Mouse (Mus musculus): ENCODE results near the gene Hoxa5.

Gene Hoxa5

DNA sequence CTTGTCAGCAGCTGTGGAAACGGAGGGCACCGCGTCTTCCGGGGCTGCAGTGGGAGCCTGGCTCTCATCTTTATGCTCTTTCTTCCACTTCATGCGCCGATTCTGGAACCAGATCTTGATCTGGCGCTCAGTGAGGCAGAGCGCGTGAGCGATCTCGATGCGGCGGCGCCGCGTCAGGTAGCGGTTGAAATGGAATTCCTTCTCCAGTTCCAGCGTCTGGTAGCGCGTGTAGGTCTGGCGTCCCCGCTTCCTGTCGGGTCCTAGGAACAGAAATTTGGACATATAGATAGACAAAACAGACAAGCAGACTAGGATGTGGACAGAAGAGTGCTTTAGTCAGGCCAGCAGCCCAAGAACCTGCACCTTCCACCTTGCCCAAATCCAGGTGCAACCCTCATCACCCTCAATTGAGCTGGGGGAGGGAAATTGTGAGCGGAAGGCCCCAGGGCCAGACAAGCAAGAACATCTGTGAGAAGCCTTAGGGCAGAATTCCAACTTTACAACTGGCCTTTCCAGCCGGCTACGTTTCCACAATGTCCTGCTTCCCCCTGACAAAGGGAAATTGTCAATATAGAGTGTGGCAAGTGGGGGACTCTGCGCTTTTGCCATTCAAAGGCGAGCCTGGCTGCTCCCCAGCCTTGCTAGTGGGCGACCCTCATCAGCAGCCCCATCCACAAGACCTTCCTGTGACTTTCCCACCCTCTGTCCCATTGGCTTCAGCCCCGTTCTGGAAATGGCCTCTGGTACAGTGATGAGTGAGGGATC, 11.6 kb upstream of the Hoxa5 start:
- DNase-seq (ENCODE audit: low read depth, low spot score), result no peak

DNA sequence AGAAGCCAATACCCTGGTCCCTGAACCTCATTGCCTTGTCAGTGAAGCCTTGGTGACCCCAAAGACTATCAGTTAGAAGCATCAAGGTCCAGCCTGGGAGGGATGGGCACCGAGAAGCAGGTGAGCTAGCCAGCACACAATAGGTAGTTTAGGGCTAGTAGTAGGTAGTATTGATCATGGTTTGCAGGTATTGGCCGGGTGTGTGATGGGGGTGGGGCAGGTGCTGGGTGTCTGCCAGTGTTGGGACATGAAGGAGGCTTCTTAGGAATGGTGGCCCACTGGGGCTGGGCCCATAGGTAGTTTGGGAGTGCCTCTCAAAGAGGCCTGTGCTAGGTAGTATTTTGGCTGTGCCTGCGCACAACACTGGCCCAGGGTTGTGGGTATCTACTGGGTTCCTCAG, 10.7 kb upstream of the Hoxa5 start:
- DNase-seq (ENCODE audit: low read depth, low spot score), result no peak

DNA sequence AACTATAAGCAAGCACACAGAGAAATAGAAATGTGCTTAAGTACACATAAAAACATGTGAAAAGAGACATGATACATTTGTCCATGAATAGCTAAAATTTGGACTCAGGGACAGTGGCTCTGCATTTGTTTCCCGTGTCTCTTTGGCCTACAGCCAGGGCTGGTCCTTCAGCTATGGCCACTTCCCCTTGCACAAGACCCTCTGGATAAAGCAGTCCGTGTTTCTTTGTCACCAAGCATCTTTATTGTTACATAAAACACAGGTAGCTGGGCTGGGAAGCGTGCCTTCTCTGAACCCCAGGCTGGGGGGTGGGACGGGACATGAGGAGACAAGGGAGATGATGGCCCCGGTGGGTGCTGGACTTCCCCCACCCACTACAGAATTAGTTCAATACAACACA, 9.9 kb upstream of the Hoxa5 start:
- peak; percentile 35 for DNase-seq (ENCODE audit: low read depth, low spot score)

DNA sequence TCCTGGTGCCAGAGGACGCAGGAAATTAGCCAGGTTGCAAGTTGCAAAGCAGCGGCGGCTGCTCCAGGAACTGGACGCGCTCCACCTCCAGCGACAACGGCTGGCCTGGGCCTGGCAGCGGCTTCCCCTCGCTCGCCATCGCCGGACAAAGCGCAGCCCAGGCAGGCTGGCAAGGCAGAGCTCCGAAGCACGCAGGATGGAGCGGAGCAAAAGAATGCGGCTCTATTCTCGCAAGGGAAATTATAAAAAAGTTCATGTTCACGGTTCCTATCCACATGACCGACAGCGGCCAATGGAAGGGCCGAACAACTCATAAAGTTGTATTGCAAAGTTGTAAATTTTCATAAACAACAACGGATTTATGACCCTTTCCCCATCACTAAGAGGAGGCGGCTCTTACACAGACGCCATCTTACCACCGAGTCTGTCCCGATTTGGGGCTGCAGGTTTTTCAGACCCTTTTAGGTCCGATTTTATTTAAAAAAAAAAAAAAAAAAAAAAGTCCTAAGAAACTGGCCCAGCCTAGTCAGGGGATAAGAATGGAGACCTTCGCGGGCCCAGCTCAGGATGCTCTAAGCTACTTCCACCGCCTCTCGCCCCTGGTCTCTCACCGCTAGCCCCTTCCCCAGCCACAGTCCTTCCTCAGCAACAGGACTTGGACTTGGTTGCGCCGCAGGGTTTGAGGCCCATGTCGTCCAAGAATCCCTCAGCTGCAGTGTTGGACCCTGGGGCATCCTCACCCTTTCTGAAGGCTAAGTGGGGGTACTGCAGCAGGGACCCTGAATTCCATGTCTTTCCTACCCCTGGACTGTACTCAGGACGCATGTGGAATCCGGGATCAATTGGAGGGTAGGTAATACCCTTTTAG, 9.0 kb upstream of the Hoxa5 start, which contains the start of the genes Hoxa3 and Gm28308:
Hoxa3 (minus strand) TSS at position 218 of the 868 bp plus-strand sequence.
Gm28308 (minus strand) TSS at position 221 of the 868 bp plus-strand sequence.
- DNase-seq (ENCODE audit: low read depth, low spot score), result peak; percentile 94

DNA sequence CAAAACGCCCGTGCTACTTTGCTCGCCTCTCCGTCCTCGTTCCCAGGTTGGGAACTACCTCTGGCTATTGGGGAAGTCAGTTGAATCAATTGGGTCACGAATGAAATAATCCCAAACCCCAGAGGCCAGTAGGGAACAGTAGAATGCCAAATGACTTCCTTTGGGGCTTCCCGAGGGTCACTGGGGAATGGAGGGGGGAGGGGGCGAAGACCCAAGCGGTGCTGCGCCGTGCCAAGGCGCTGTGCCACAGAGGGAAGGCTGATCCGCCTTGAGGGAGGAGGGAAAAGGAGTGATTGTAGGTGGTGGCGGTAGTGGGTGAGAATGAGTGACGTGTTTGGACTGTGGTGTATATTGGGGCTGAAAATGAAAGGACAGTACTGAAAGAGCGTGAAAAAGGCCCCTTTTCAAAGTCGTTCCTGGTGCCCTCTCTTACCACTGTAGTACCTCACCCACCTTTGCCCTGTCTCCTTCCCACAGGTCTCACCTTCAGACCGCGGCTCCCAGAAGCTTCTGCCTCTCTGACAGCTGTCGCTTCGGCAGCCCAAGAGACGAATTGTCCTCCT, 8.2 kb upstream of the Hoxa5 start:
- DNase-seq (ENCODE audit: low read depth, low spot score), result peak; percentile 80

DNA sequence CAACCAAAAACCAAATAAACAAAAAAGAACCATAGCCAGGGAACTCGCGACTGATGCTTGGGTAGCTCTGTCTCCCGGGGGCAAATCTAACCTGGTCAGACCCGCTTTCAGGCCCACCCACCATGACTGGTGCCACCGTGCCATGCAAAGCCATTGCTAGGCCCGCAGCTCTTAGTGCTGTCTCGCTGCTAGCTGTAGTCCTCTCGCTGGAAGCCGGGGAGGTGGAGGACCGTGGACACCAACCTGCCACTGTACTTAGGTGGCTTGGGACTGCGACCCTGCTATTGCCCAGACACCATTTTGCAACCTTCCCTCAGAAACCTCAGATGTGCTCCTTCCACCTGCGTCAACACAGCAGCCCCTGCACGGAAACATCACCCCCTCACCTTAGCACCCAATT, 7.6 kb upstream of the Hoxa5 start:
- peak; percentile 54 for DNase-seq (ENCODE audit: low read depth, low spot score)

DNA sequence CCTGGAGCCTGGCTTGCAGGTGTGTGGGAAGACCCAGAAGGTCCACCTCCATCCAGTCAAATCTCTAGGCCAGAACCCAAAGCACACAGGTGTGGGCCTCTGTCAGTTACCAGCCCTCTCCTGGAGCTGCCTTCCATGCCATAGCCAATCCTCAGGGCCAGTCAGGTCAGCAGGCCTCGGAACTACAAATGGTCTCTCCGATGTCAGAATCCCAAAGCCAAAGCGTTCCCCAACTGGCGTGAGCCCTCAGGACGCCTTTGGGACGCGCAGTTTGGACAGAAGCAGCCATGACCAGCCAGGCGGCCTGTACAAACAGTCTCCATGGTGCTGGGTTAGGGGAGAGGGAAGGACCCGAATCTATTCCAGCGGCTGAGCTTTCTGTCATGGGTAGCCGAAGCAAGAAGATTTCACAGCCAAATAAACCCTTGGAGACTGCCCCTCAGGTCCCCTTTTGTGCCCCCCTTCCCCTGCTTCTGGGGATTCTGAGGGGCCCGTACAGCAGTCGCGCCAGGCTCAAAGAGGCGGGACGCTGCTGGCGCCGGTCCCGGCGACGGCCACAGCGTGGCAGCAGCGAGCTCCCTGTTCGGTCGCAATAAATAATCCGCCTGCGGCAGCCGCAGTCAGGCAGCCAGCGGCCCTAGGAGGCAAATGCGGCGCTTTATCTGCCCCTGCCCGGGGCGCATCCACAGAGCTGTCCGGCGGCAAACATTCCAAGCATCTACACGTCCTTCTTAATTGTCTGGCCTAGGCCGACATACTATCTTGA, 7.0 kb upstream of the Hoxa5 start:
- peak; percentile 86 for DNase-seq (ENCODE audit: low read depth, low spot score)

DNA sequence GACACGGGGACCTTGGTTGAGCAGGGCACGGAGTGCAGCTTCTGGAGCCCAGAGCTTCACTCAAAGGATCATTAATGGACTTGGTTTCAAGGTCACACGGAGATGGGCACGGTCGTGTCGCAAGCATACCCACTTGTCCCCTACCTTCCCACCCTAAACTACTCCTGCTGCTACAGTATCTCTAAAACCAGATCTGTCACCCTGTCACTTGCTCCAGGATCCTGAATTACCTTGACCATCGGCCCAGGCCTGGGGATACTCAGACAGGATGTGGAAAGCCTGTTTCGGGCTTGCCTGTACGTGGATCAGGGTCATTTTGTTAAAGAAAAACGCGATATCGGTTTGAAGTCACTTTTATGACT, 5.3 kb upstream of the Hoxa5 start:
- no peak for DNase-seq (ENCODE audit: low read depth, low spot score)

DNA sequence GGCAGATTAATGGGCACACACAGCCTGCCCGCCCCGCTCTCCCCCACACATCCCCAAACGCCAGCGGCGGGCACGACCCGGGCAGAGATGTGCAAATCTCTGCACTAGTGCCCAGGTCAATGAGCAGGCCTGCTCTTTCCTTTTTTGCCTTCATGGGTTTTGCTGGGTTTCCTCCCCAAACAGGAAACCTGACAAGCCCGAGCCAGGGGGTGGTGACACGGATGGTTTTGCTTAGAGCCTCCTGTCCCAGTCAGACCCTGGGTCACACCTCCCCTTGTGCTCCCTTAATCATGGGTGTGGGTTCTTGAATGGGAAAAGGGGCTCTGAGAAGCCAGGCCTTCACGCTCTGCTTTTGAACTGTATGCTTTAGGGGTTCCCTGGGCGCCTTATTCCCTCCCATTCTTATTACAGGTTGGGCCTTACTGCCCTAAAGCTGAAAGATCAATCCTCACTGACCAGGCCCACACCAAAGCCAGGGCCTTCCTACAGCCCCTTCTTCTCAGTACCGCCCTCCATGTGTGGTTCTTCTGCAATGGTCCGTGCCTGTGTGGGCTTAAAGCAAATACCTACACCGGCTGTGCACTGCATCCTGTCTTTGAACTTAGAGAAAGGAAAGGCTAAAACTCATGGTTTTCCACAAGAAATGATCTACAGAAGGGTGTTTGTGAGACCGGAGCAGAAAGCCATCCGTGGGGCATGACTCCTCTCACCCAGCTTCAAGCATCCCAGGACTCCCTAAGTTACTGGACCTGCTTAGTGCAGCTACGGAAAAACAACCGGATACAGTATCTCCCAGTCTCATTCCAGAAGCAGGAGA, 4.7 kb upstream of the Hoxa5 start:
- DNase-seq (ENCODE audit: low read depth, low spot score), result no peak

DNA sequence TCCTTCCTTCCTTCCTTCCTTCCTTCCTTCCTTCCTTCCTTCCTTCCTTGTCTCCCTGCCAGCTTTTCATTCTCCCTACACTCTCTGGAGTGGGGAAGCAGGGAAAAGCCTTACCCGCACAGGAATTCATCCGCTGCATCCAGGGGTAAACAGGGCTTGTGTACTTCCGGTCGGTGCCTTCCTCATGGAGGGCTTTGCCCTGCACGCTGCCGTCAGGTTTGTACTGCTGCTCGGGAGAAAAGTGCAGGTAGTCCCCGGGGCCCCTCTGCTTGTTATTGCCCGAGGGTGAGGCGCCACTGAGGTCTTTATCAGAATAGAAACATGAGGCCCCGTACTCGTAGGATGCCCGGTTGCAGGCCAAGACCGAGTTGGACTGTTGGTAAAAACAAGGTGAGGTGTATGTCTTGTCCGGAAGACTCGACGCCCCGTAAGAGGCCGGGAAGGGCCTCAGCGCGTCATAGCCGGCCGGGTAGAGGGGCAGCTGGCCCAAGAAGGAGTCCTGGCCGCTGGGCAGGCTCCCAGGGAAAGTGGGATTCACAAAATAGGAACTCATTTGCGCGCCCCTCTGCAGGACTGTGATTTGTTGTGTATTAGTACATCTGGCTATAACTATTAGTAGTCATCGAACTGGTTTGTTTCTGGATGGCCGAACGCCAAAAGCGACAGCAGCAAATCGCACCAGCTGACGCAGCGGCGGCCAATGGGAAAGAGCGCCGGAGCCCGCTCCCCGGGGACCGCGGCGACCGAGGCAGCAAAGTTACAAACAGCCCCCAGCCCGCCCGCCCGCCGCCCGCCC, 3.9 kb upstream of the Hoxa5 start, which contains the start of gene Hoxa6:
Hoxa6 (minus strand) TSS at position 651 of the 796 bp plus-strand sequence.
- DNase-seq (ENCODE audit: low read depth, low spot score), result no peak

DNA sequence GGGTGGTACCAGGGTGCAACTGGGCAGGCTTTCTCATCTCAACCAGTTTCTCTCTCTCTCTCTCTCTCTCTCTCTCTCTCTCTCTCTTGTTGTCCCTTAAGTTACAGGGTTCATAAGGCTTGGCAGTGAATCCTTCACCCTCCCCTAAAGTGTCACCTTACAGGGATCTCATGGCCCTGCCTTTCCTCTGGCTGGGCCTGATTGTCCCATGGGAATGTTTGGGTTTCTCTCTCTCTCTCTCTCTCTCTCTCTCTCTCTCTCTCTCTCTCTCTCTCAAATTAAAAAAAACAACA, 3.2 kb upstream of the Hoxa5 start:
- DNase-seq (ENCODE audit: low read depth, low spot score), result no peak

DNA sequence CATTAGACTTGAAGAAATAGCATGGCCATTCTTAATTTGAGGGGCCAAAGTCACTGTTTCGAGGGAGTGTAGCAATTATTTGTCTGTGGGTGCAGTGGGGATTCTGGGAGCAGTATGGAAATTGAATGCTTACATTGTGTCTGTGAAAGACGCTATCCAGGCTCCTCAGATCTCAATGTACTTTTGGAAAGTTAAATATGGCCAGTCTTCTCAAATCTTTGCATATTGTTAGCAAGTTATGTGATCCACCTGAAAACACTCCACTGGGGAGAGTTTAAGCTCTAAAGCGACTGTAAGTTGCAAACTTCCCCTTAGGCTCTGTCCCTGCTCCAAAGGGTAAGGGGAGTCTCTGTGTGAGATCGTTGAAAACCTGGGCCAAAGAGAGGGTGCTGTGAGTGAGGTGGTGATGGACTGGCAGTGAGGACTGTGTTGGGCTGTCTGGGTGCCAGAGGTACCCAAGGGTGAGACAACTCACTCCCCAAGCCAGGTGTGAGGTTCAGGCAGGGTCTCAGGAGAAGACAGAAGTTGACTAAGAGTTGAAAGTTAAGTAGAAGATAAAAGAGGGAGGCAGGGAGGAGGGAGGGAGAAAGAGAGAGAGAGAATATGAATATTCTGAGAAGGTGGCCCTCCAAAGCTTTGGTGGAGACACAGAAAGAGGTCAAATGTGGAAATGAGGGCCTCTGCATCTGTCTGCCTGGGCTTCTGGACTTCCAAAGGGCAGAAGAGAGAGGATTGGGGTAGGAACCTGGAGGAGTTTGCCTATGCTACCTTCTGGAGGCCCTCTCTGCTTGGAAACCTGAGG, 2.7 kb upstream of the Hoxa5 start:
- DNase-seq (ENCODE audit: low read depth, low spot score), result no peak

DNA sequence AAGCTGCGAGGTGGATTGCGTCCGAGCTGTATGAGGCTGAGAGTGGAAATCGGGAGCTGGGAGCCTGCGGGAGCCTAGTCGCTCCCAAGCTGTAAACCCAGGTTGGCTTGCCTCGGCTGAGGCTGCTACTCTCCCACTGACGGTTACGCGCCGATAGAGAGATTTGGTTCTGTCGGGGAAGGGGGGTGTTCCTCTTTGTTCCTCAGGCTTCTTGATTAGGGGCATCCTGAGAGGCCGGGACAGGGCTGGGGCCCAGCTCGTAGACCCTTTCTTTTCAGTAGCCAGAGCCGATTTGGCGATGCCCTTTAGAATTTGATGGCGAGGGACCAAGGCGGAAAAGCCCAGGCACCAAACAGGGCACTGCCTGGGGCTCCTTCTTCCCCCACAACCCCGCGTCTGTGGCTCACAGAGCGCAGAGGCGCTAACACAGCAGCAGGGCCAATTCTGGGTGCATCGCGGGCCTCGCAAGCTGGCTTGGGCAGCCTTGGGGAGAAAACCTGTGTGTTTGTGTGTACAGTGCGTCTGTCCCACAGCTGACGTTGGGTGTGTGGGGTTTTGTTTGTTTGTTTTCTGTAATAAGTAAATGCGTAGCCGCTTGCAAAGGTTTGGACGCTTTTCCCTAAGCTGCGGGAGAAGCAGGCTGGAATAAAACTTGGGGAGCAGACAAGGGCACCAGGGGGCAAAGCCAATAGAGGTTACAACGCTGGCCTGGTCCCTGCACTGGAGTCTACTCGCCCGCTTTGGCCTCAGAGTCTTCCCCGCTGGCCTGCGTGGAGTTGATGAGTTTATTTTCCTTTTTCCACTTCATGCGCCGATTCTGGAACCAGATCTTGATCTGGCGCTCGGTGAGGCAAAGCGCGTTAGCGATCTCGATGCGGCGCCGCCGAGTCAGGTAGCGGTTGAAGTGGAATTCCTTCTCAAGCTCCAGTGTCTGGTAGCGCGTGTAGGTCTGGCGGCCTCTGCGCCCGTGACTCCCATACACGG, 1.5 kb upstream of the Hoxa5 start:
- DNase-seq (ENCODE audit: low read depth, low spot score), result no peak

DNA sequence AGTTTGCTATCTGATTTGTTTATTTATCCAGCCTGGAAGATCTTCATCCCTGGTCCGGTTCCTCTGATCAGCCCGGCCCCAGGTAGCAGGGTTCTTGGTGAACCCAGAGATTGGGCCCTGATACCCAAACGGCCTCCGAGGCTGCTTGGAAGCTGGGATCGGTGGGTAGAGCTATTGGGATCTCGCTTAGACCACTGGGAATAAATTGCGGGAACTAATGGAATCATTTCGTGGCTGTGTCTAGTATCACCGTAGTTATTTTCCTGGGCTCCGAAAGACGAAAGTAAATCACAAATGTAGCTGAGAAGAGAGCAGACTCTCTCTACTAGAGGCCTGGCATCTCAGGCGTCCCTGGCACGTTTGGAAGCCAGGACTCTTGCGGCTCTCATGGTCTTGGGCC, 834 bp upstream of the Hoxa5 start:
- DNase-seq (ENCODE audit: low read depth, low spot score), result no peak

DNA sequence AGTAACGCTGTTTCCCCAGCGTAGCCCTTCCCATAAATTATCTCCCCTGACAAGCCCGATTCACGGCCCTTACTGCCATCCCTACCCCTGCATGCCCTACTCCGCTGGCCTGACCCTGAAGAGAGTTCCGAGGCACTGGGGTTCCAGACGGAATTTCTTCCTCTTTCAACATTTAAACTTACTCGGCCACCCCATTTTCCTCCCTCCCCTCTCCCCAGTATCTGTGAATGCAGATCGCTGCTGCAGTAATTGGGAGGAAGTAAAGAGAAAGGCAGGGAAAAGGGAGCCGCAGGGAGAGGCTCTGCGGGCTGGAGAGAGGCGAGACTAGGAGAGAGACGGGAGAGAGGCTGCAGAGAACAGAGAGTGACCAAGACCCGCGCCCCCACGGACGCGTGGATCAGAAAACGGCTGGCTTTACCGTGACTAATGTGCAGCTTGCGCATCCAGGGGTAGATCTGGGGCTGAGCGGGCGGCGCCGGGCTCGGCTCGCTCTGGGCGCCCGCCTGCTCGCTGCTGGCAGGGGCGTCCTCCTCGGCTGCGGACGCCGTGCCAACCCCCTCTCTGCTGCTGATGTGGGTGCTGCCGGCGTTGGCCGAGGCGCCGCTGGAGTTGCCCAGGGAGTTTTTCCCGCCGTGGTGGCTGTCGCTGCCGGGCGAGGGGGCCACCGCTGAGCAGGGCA, 877 bp downstream of the Hoxa5 start:
- DNase-seq (ENCODE audit: low read depth, low spot score), result peak; percentile 42

DNA sequence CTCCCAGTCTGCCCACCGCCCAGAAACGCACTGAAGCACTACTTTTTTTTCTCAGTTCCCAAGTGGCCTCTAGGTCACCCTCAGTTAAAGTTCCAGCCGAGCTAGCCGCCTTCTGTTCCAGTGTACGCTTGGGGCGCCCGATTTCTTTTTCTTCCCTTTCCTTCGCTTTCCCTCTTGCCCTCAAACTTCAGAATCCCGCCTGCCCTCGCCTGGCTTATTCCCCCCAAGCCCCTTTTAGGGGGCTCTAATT, 1.3 kb downstream of the Hoxa5 start:
- DNase-seq (ENCODE audit: low read depth, low spot score), result no peak

DNA sequence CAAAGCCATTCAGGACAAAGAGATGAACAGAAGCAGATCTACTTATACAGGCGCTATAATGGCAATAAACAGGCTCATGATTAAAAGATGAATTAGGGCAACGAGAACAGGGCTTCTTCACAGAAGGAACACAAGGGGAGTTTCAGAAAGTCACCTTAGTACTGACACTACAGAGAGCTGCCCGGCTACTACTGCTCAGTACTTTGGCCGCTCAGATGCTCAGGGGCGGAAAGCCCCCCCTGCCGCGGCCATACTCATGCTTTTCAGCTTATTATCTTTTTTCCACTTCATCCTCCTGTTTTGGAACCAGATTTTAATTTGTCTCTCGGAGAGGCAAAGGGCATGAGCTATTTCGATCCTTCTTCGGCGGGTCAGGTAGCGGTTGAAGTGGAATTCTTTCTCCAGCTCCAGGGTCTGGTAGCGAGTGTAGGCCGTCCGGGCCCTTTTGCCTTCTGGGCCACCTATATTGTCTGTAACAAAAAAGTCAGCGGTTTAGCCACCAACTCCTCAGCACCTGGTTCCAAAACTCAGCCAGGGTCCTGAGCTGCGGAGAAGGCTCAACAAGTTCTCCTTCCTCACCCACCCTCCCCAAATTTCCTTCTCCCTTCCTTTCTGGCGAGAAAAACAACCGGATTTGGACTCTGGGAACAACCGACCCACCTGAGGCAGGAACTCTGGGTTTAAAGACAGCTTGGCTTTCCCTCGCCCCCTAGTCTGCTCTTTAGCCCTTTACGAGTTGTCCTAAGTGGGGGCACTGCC, 1.8 kb downstream of the Hoxa5 start:
- DNase-seq (ENCODE audit: low read depth, low spot score), result no peak
